Mouse (Mus musculus): ENCODE data around the gene Tenm2.

The Tenm2 gene

DNA sequence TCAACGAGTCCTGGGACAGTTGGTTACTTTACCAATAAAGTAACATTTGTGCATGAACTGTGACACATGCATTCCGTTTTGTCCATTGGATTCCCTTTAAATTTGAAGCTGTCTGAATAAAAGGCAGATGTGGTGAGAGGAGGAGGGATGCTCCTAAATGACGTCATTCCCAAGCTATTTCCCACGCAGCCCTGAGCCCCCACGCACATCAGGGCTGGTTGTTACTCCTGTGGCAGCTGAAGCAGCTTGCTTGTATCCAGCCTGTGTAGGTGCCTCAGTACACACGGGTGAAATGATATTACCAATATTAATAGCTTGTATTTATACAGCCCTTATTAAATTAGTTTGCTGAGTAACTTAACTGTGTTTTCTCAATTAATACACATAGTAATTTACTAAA is 884.0 kb downstream of the Tenm2 start:
- no peak for DNase-seq (ENCODE audit: low spot score in 2 of 2)

DNA sequence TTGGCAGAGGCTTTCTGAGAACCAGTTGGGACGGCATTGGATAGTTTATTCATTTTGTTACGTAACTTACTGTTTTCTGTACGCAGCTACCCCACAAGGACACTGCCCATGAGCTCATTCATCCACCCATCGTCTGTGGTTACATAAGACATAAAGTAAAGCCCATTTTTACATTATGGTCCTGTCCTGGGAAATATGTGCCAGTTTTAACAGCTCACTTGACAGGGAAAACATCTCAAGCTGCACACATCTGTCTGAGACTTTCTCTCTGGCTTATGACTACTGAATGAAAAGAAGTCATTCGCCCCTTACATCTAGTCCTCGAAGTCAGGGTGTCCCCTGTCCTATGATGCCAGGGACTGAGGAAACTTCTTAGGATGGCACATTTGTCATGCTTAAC is 884.4 kb downstream of the Tenm2 start:
- no peak for DNase-seq (ENCODE audit: low spot score in 2 of 2)

DNA sequence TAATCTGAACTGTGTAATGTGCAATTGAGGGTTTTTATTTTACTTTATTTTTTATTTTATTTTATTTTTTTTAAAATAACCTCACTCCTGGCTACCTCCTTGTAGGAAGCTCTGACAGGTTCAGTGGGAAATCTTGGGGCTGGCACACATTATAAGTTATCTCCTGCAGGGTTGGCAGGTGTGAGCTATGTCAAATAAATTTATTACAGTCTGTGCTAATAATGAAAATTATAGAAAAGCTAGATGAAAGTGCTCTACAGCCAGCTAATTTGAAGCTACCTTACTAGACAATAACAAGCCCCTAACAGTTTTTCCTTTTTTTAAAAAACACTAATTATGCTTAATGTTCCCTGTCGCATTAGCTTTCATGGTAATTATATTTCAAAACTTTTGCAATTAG is 885.5 kb downstream of the Tenm2 start:
- DNase-seq (ENCODE audit: low spot score in 2 of 2) = no peak

DNA sequence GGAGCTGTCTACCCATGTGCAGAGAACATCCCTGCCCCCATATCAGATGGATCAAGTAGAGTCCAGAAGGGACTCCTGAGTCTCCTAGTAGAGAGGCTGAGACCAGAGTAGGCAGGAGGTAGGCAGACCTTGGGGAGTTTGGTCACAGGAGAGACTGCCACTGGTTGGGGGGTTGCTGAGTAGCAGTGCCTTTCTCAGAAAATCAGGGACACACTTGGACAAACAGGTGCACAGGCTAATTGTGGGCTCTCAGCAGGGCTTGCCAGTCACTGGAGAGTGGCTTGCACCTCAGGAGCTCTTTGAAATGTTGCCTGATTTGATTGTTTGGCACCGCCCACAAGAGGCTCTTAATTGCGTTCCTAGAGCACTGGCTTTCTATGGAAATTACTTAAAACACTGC is 885.9 kb downstream of the Tenm2 start:
- no peak for DNase-seq (ENCODE audit: low spot score in 2 of 2)

DNA sequence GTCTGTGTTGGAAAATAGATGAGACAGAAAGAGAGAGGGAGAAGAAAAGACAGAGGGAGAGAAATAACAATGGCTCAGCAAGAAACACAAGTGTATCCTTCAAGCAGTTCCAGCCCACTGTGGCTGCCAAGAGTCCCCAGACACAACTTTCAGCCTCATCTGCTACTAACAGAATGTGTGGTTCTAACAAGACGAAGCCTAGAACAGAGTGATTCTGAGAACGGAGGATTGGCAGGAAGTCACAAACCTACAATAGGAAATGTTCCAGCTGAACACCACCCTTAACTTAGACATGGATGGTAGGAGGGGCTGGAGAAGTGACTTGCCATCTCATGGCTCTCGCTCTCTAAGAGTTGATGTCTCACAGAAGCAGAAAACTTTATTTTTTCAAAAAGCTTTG is 894.0 kb downstream of the Tenm2 start:
- DNase-seq (ENCODE audit: low spot score in 2 of 2) = no peak

DNA sequence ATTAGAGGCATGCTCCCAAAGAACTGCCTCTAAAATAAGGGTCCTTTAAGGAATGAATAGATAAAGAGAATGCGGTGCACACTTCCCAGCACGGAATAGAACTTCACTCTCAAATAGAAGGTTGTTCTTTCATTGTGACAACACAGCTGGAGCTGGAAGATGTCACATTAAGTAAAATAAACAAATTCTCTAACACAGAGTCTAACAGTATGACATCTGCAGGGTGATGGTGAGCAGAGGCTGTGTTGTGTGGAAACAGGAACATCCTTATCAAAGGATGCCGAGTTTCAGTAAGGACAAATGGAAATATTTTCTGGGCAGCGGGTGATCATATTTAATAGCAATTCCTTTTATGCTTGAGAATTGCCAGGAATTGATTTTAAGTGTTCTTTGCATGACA is 897.3 kb downstream of the Tenm2 start:
- no peak for DNase-seq (ENCODE audit: low spot score in 2 of 2)

DNA sequence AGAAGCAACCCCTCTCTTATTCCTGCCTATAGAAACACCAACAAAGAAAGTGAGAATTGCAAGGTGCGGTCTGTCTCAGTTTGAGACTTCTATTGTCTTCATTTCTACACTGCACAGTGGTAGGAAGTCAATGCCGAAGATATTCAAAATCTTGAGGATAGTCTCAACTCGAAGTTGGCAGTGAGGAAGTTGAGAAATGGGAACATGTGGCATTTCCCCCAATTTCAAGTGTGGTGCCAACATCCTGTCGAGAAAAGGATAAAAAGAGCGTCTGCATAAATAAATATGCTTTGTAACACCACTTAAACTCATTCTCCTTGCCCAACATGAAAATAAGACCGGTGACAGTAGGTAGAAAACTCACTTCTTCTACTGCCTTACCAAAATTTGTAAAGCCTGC is 898.7 kb downstream of the Tenm2 start:
- no peak for DNase-seq (ENCODE audit: low spot score in 2 of 2)

DNA sequence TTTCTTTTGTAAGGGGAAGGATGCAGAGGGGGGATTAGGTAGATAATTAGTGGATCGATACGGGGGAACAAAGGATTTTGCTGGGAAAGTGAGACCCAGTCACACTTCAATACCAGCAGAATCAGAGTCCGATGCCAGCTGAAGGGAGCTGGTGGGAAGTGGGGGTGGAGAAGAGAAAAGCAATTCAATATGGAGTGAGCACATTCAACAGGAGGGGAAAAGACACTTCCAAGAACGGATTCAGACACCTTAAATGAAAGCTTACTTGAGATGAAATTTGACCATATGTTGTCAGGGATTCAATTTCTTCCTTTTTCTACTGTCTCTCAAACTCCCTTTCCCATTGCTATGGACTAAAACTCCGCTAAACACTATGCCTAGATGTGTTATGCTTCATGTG is 900.6 kb downstream of the Tenm2 start:
- no peak for DNase-seq (ENCODE audit: low spot score in 2 of 2)

DNA sequence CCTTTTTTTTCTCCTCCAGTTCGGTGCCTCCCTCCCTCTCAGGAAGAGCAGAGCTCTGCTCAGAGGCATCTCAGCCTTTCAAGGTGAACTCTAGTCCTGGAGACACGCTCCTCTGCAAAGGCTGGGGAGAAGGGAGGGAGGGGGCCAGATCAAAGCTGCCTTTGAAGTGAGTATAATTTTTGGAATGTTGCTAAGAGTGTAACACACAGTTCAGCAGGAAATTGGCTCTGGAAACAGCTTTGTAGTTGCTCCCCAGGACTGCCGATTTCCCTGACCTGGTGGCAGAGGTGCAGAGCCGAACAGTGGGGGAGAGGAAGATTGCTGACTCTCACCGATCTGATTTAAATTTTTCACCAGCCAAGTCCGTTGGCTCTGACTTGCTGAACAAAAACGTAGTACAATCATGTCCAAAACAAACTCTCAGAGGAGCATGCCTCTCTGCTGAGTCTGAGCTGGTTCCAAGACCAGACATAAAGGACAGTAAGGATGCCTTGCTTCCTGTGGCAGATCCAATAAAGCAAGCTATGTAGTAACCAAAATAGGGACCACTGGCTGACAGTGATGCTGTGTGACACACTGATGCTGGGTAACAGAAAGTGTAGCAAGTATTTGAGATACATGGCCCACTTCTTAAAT is 901.5 kb downstream of the Tenm2 start:
- DNase-seq (ENCODE audit: low spot score in 2 of 2) = no peak

DNA sequence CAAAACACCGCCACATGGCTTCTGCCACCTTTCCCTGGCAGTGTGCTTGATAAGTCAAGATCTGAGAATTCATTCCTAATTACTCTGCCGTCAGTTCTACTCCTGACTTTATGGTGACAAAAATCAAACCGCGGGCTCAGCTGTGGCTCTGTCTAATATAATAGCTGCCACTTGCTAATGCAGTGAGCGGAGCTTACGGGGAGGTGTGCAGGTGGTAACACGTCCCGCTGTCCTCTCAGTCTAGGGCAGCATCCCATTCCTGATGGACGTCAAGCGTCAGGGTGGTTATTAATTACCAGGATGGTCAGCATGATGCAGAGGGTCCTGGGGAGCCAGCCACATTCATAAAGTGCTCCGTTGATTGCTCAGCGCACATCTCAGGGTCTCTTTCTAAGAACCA is 903.5 kb downstream of the Tenm2 start:
- DNase-seq (ENCODE audit: low spot score in 2 of 2) = no peak

DNA sequence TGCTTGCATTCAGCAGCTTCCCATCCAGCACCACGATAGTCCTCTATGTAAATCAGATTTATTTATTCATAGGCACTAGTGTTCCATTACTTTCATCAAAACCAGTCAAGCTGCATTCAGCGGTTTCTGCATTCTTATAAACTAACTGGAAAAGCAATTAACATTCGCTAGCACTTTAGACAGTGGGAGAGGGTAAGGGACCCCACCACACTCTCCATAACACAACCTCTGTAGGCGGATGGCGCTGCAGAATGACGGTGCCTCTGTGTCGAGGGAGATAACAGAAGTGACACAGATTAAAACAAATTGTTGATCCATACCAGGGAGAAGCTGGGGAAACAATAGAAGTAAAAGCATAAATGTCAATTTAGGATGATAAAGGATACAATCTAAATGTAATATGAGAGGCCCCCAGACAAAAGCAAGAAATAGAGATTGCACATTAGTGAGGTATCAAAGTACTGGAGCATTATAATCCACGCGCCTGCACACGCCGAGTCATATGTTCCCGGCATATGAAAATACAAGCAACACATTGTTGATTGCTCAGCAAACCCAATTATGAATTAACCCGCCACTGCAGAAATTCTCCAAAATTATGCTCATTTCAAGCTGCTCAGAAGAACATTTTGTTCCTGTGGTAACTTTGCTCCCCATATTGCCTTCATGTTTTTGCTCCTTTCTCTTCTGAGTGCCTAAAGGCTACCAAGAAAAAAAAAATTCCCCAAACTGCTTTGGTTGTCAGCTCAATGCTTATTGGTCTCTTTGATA is 904.2 kb downstream of the Tenm2 start:
- DNase-seq (ENCODE audit: low spot score in 2 of 2) = no peak

DNA sequence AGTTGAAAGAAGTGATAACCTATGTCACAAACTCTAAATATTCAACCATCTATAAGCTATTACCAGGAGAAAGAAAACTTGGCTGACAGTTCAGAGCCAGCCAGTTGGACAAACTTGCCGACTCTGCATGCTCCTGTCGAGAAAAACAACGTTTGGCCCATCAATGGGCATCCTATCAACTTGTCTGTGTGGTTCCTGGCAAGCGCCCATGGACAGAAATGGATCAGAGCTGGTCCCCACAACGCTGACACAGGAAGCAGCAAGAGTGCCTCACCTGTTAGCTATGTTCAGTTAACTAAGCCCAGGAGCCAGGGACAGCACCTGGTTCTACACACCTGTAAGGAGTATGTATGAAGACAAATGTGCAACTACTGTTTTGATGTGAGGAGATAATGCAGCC is 908.5 kb downstream of the Tenm2 start:
- DNase-seq (ENCODE audit: low spot score in 2 of 2) = no peak

DNA sequence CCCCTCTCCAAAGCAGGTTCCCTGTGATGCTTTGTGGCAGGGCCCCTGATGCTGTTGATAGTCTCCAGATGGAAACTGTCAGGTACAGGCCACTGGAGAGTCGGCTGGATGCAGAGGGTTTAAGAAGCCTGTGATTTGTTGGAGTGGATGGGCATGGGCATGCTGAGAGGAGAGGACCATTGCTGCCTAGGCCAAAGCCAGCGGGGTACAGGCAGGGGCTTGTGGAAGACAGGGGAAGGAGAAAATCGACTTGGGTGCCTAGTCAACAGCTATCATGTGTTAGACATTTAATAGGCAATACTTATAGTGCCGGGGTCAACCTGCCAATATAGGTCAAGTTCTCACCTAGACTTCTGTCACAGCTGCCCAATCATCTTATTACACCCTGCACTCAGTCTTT is 926.4 kb downstream of the Tenm2 start:
- DNase-seq (ENCODE audit: low spot score in 2 of 2) = no peak

DNA sequence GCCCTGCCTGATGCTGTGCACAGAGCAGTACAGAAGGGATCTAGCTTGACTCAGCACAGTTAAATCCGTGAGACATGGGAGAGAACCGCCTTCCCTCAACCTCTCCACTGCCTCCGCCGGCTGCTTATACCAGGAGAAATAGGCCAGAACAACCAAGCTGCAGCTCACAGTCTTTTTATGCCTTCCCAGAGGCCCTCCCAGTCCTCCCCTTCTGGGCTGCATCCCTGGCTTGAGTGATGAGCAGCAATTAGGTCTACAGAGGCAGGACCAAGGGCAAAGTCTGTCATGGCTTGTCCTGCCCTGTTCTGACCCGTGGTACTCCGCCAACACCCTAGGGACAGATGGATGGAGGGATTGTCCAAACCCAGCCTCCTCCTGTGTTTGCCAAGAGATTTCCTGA is 928.5 kb downstream of the Tenm2 start:
- DNase-seq (ENCODE audit: low spot score in 2 of 2) = no peak

DNA sequence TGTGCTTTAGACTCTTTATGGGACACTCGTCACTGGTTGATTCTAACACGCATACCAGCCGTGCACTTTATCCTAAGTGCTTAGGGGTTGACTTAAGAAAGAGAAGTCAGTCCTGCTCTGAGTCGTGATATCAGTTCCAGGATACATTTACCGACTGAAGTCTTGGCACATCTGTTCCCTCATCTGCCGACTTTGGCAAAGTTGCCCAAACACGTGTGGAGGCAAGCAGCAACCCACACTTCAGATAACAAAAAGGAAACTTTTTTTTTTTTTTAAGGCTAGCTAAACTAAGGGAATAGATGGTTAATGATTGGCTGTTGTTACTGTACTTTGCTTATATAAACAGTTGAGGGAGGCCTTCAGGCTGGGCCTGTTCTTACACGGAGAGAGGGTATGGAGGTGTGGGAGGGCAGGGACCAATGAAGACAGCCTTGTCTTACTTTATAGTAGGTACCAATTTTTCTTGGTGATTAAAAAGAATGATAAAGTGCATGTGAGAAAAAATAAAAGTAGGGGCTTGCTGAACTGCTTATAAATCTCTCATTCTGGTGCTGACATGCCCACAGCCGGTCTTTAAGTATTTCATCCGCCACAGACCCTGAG is 930.3 kb downstream of the Tenm2 start:
- DNase-seq (ENCODE audit: low spot score in 2 of 2) = no peak

DNA sequence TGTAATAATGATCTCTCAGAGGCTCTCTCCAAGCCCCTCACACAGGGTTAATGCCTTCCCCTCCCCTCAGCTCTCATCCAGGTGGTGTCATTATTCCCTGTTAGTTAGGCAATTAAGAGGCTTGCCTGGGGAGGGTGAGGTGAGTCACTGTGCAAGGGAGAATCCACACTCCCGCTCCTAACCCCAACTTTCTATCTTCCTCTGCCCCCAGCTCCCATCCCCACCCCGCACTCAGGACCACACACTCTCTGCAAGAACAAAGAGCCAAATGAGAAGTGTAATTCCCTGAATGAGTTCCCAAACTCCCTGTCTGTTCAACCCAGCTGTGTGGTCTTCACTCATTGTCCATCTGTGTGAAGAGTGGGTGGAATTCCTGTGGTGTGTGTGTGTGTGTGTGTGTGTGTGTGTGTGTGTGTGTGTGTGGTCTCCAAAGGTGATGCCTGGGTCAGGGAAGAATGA is 932.8 kb downstream of the Tenm2 start:
- DNase-seq (ENCODE audit: low spot score in 2 of 2) = no peak

DNA sequence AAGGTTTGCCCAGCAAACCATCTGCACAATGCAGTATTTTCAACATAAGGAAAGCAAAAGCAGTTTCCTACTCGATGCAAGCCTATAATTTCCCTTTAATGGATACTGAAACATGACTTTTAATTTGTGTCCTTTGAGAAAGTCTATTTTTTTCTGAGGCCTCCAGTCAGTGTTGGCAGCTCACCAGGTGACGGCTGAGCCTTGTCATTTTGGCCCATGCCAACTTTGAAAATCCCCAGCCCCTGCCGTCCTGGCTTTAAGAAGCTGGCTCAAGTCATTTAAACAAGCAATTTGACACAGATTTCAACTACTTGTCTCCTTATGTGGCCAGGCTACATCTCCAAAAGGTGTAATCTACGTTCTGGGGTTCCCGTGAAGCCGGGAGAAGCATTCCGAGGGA is 933.7 kb downstream of the Tenm2 start:
- DNase-seq (ENCODE audit: low spot score in 2 of 2) = no peak

DNA sequence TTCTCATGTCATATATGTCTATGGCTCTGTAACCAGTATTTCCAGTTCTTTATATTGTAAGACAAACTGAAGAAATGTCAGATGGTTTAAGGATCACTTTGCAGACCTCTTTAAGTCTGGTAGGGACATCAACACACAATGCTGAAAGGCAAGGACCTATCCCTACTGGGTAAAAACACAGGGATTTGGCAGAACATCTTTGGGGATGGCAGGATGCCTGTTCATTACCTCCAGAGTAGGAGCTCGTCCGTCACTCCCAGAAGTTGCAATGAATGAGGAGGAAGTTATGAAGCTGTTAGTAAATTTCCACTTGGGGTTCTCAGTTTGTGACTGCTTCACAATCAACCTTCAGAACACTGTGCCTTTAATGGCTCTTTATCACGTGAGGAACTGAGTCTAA is 939.2 kb downstream of the Tenm2 start:
- DNase-seq (ENCODE audit: low spot score in 2 of 2) = no peak

DNA sequence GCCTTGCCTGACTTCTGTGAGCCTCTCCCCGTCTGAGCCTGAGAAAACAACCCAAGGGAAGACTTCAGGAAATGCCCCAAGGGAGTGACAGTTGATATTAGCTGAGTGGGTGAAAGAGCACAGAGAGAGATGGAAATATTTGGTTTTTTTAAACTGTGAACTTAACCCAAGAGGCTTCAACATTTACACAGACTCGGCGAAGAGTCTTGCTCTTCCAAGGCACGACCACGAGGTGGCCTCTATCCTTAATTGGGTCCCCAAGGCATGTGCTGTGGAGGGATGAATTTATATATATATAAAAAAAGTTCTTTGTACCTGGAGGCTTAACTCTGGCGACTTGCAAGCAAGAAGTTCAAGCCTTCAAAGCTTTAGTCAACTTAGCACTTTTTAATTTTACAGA is 943.6 kb downstream of the Tenm2 start:
- no peak for DNase-seq (ENCODE audit: low spot score in 2 of 2)

DNA sequence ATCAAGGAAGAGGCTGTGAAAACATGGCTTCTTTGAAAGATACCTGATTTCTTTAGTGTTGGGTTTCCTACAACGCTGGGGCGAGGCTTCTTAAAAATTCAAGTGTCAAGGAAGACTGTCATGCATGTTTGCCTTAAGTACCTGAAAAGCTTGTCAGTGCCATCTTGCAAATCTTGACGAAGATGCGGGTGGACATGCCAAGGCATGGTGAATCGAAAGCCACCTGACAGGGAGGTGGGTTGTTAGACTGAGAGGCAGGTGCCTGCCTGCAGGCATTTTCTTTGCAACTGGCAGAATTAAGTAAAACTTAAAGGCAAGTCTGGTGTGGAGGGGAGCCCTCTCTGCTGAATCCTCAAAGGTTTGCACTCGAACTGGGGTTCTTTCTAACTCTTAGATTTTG is 949.5 kb downstream of the Tenm2 start:
- no peak for DNase-seq (ENCODE audit: low spot score in 2 of 2)

DNA sequence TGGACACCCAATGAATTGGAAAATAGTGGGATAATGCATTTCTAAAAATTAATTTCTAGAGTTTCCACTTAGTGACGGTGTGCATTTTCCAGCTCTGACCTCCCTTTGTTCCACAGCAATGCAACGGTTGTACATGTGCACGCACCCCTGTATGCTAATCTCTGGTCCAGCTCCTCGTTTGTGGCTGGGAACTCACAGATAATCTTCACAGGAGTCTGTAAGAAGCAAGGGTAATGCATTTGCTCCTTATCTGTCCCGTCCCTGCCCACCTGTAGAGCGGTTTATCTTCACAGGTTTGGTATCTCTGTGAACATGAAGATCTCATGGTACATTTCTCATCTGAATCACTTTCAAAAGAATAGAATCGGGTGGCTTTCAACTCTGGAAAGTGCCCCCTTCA is 955.2 kb downstream of the Tenm2 start:
- no peak for DNase-seq (ENCODE audit: low spot score in 2 of 2)

DNA sequence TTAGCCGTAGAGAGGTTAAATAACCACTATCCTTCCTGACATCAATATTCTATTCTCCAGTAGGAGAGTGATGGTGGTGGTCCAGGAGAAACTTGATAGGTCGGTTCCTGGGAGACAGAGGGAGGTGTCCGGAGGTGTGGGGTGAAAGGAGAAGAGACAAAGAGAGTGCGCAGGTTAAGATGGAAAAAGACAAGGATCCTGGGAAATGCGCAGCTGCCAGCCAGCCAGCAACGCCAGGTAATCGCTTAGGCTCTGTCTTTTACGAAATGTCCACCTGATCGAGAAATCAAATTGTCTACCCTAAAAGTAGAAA is 957.9 kb downstream of the Tenm2 start:
- DNase-seq (ENCODE audit: low spot score in 2 of 2) = no peak

DNA sequence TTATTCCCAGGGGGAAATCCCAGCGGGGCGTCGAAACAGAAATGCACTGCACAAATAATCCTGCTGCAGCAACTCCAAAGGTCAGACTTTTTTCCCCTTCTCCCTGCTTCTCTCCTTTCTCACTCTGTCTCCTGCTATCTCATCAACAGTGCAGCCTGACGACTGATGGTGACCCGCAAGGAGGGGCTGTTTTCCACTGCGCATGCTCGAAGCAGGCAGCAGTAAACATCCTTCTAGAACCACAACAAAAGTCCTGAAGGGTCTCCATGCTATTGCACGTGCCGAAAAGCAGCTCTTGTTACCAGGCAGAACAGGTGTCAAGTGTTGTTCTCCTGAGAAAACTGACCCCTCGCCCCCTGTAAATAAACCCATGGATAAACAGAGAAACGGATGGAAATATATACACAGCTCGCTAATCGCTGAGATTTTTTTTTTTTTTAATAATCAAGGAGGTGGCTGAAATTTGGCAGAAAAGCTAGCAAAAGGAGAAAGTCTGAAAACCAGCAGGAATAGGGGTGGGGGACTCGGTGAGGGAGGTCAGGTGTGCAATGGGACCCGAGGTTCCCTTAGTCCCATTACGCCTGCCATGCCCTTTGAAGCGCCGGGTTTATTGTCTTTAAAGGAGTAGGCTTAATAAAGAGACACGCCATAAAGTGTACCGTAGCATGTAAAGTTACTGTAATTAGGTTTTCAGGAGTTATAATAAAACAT is 958.4 kb downstream of the Tenm2 start:
- no peak for DNase-seq (ENCODE audit: low spot score in 2 of 2)

Data from urinary bladder, postnatal 36 days (tissue).